Mouse (Mus musculus): ENCODE measurements at regions not wholly inside any gene's neighbourhood (a gene's known extent, or its start where the extent isn't known, plus 50 kb on each side); places are given as distances from the start of the nearest gene placed in this dataset.

DNA sequence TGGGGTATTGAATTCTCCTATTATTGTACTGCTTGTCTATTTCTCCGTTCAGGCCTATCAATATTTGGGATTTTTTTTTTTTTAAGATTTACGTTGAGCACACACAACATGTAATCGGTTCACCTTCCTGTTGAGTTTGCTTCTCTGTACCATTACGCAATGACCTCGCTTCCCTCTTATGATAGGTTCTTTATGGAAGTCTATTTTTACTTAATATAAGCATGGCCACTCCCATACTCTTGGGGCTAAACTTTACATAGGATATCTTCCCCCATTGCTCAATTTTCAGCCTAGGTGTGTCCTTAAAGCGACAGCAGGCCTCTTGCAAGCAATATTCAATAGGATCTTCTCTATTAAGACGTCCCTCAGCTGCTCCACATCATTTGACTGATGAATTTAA, 544.7 kb upstream of the Tbx3 start:
- H3K27ac ChIP-seq = no peak overlapping the region
- no peak for TF ChIP-seq CTCF (conservative IDR thresholded peaks at IDR 0.05)
- no peak overlapping the region for H3K4me3 ChIP-seq
- no peak for DNase-seq (ENCODE audit: low spot score in 2 of 2)

DNA sequence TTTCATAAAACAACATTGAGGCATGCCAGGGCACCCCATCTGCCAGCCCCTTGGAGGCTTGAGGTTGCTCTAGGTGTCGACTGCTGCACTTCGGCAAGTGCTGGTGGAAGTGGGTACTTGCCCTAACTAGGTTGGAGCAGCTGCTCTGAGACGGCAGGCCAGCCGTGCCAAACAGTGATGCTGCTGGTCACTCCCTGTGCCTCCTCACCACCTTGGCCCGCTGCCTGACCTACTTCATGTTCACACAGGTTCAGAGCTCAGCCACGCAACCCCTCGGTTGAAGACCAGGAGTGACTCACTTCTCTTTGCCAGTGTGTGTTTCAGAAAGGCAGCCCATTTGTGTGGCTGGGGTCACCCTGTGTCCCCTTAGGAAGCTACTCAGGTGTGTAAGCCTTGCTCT, 540.3 kb upstream of the Tbx3 start:
- H3K27ac ChIP-seq = no peak overlapping the region
- no peak for TF ChIP-seq CTCF (conservative IDR thresholded peaks at IDR 0.05)
- DNase-seq (ENCODE audit: low spot score in 2 of 2) = no peak
- H3K4me3 ChIP-seq = no peak overlapping the region

DNA sequence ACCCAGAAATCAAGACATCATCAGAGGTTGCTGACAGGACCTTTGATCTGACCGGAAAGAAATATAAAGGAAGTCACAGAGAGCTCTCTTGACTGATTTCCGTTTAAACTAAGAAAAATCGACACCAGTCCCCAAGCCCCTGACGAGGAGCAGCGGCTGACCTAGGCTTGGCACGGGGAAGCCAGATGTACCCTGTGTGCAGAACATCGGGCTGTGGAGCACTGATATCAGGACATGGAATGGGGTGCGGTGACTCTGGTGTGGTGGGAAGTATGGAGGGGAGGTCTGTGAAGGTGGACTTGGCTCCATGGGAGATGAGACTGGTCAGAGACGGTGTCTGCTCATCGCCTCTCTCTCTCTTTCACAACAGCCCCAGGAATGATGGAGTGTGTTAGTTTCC, 539.0 kb upstream of the Tbx3 start:
- TF ChIP-seq CTCF (conservative IDR thresholded peaks at IDR 0.05) = no peak
- H3K27ac ChIP-seq = no peak overlapping the region
- DNase-seq (ENCODE audit: low spot score in 2 of 2) = no peak
- H3K4me3 ChIP-seq = no peak overlapping the region

DNA sequence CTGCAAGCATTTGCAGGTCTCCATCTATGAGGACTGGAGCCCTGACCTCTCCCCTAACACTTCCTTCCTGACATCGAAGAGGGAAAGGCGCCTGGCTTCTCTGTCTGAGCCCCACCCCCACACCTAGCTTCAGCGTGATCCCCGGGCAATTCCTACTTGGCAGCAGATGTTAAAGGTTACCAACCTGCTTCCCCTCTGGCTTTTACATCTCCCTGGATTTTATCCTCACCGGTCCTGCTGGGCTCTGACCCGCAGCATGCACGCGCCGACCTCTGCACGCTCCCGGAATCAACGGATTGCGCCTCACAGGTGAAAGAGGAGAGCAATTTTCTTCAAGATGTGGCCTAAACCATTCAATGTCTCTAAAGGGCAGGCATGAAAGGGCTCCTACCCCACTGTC, 537.1 kb upstream of the Tbx3 start:
- DNase-seq (ENCODE audit: low spot score in 2 of 2) = no peak
- H3K27ac ChIP-seq = no peak overlapping the region
- H3K4me3 ChIP-seq = no peak overlapping the region
- TF ChIP-seq CTCF (conservative IDR thresholded peaks at IDR 0.05) = no peak

DNA sequence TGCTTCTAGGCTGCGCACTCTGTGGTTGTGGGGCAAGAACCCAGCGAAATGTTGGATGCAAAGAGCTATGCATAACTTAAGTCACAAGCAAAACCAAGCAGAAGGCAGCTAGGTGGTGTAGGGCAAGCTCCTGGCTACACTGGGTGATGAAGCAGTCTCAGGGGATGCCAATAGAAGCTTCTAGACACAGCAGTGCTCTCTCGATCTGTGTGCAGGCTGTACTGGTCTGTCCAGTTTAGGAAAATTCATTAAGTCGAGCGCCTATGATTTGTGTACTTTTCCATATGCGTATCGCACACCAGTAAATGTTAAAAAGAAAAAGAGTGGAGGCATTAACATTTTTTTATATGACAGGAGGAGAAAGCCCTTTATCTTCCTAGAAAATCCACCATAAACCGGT, 533.6 kb upstream of the Tbx3 start:
- no peak overlapping the region for H3K4me3 ChIP-seq
- DNase-seq (ENCODE audit: low spot score in 2 of 2) = no peak
- H3K27ac ChIP-seq = no peak overlapping the region
- no peak for TF ChIP-seq CTCF (conservative IDR thresholded peaks at IDR 0.05)

DNA sequence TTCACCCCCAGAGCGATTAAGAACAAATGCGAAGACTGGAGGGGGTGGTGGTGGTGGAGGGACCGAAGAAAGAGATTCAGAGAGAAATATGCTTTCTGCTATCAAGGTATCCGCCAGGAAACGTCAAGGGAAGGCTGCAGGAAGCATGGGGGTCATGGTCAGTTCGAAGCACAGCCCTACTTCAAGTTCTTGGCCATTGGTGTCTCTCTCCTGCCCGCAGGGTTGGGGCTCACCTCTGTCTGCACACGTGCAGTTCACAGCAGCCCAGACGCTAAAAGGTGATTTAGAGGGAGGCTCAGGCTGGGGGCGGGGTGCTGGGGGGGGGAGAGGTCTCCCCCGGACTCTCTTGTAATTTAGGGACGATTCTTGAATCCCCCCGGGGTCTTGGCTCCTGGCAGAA, 533.1 kb upstream of the Tbx3 start:
- no peak for TF ChIP-seq CTCF (conservative IDR thresholded peaks at IDR 0.05)
- no peak for DNase-seq (ENCODE audit: low spot score in 2 of 2)
- Histone ChIP-seq H3K27ac (no peak overlapping the region), H3K4me3 (no peak overlapping the region)

DNA sequence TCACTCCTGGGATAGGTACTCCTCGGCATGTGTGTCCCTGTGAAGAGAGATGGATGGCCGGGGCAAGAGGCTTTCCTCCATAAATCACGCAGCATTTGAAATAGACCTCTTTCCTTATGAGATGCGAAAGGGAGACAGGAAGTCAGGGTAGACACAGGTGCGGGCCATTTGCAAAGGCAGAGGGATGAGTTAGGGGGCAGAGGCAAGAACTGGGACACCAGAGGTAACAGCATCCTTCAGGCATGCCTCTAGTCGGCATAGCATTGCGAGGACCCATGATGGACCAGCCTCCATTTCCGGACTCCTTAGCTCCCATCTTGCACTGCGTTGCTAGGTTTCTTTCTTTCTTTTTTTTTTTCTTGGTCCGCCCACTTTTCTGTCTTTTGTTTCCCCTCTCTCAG, 532.6 kb upstream of the Tbx3 start:
- no peak overlapping the region for H3K4me3 ChIP-seq
- H3K27ac ChIP-seq = no peak overlapping the region
- DNase-seq (ENCODE audit: low spot score in 2 of 2) = no peak
- TF ChIP-seq CTCF (conservative IDR thresholded peaks at IDR 0.05) = no peak

DNA sequence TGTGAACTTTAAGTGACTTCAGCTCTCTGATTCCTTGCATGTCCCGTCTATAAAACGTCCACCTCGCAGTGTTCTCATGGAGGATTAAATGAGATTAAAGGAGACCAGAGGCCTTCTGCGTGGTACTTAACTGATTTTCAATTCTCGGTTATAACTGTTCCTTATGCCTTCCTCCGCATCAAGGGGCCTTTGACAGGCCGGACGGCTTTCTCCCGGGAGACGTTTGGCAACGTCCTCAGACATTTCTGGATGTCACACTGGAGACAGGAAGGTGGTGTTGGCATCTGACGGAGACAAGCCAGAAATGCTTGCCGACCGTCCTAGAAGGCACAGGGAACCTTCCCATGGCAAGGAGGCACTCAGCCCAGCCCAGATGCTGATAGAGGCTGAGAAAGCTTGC, 532.2 kb upstream of the Tbx3 start:
- DNase-seq (ENCODE audit: low spot score in 2 of 2) = no peak
- Histone ChIP-seq H3K27ac (no peak overlapping the region), H3K4me3 (no peak overlapping the region)
- TF ChIP-seq CTCF (conservative IDR thresholded peaks at IDR 0.05) = no peak

DNA sequence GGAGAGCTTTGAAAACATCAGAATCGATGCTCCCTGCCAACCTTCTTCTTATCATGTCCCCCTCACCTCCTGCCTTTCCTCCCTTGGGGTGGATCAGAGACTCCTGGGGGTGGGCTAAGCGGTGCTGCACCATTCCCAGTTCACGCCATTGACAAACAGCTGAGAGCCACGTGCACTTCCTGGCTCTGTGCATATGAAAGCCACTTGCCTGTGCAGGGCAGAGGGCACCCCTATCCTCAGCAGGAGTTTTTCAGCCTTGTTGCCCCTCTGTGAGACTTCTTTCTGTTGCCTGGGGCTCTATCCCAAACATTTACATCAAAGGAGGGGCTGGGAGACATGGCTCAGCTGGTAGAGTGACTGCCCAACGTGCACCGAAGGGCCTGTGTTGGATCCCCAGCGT, 531.1 kb upstream of the Tbx3 start:
- no peak overlapping the region for H3K4me3 ChIP-seq
- DNase-seq (ENCODE audit: low spot score in 2 of 2) = no peak
- no peak for TF ChIP-seq CTCF (conservative IDR thresholded peaks at IDR 0.05)
- no peak overlapping the region for H3K27ac ChIP-seq

DNA sequence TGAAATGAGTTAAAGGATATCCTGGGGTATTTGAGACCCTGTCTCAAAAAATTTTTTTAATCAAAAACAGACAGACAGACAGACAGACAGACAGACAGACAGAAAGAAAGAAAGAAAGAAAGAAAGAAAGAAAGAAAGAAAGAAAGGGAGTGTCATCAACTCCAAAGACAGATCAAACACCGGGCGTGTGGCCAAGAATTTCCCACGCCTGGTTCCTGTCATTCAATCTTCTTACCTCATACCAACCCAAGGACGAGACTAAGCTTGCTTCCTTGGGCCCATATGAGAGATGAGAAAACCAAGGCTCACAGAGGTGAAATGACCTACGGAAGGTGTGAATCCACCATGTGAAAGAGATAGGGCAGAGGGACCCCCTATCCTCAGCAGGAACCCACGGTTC, 530.7 kb upstream of the Tbx3 start:
- no peak for DNase-seq (ENCODE audit: low spot score in 2 of 2)
- no peak for TF ChIP-seq CTCF (conservative IDR thresholded peaks at IDR 0.05)
- no peak overlapping the region for H3K4me3 ChIP-seq
- H3K27ac ChIP-seq = no peak overlapping the region

DNA sequence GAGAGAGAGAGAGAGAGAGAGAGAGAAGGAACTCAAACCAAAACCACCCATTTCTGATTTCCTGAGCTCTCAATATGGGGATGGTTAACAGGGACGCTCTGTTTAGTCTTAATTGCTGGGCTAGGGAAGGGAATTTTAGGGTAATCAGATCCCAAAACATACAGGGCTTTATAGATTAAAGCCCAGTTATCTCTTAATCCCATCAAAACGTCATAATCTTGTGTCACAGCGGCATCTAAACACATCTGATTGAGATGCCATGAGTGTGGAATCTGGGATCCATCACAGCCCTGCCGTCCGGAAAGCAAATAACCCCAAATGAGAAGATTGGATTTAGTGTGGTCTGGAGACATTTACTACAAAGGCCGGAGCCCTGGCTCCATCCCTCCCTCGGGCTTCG, 527.1 kb upstream of the Tbx3 start:
- DNase-seq (ENCODE audit: low spot score in 2 of 2) = no peak
- Histone ChIP-seq H3K4me3 (no peak overlapping the region), H3K27ac (no peak overlapping the region)
- no peak for TF ChIP-seq CTCF (conservative IDR thresholded peaks at IDR 0.05)

DNA sequence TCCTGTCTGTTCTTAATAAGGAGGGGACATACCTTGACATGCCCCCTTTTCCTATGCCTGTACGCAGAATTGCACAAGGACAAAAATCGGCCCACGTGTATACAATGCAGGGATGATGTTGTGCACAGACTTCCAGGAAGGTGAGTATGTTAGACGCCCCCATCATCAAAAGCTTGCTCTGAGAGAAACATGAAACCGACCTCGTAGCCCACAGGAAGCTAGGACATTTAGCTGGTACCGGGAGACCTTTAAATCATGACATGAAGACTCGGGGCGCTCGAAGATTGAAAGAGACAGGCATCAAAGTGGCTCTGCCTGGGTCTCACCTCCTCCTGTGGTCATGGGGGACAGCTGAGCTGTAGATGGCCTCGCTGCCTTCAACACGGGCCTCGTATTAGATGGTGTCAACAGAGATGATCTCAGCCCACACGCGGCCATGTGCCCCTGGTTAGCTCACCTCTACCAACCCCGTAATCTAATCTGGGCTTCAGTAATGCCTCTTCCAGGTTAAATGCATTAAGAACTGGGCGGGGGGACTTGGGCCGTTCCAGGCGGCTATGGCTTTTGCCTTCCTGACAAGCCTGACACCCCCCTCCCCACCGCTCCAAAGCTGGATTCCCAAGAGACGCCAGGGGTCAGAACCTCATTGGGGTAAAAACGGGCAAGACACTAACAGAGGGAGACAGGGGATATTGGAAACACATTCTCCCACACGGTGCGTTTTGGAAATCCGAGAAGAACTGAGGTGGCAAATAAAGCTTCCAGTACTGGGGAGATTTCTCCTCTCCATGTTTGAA, 520.9 kb upstream of the Tbx3 start:
- no peak for TF ChIP-seq CTCF (conservative IDR thresholded peaks at IDR 0.05)
- no peak overlapping the region for H3K4me3 ChIP-seq
- no peak overlapping the region for H3K27ac ChIP-seq
- no peak for DNase-seq (ENCODE audit: low spot score in 2 of 2)

DNA sequence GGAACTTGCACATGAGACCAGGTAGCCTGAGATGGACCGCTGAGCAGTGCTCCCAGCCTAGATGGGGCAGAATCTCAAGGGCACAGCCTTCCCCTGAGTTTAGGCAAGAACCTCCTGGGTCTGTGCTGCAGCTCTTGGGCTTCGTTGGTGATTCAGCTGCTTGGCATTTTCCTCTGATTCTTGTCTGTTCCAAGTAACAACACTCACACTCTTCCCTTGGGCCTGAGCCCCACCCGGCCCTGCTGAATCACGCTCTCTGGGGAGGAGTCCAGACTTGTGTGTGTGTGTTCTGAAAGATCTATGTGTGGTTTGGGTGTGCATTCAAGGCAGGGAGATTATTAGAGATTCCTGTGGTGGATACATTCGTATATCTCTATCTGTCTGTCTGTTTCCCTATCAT, 517.4 kb upstream of the Tbx3 start:
- DNase-seq (ENCODE audit: low spot score in 2 of 2) = no peak
- no peak overlapping the region for H3K4me3 ChIP-seq
- no peak for TF ChIP-seq CTCF (conservative IDR thresholded peaks at IDR 0.05)
- no peak overlapping the region for H3K27ac ChIP-seq

DNA sequence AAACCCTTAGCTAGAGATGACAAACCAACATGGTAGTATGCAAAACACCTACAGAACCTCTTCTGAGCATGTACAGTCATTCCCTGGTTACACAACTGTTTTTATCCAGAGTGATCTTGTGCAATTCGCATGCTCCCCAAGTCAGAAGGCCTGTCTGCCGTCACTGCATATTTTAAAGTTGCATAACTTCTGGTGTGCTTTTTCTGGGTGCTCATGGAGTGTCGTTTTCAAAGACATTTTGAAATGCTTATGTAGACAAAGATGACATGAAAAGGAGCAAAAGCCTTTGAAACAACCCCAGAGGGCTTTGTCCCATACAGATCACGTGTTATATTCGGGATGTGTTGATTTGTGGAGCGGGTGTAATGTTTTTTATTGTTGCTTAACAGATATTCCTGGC, 513.8 kb upstream of the Tbx3 start:
- H3K27ac ChIP-seq = no peak overlapping the region
- TF ChIP-seq CTCF (conservative IDR thresholded peaks at IDR 0.05) = no peak
- no peak for DNase-seq (ENCODE audit: low spot score in 2 of 2)
- H3K4me3 ChIP-seq = no peak overlapping the region

DNA sequence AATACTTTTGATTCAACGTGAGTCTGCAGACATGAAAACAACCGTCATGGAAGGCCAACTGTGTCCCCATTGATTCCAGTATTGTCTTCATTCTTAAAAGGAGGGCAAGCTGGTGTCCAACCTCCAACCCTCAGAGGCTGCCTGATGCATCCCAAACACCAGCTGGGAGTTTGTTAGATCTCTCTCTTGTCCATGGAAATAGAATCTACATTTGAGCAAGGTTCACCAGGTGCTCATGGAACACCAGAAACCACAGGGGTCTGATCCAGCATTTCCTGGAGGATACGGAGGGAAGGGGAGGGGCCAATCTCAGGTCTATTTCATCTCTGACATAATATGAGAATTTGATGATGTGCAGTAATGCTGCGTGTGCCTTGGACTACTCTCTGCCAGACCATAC, 512.3 kb upstream of the Tbx3 start:
- no peak for DNase-seq (ENCODE audit: low spot score in 2 of 2)
- Histone ChIP-seq H3K4me3 (no peak overlapping the region), H3K27ac (no peak overlapping the region)
- TF ChIP-seq CTCF (conservative IDR thresholded peaks at IDR 0.05) = no peak

Data from layer of hippocampus, adult 2 months (tissue).